Mouse (Mus musculus) embryonic facial prominence, embryonic 11.5 days (tissue): ENCODE results near the gene Syne4. TPM values are rescaled to one million over a fixed set of nuclear protein-coding genes. Genes with fewer than 3 reads are reported as not detected.
A peak's percentile ranks its signal among the peaks of the same experiment; 100 is the strongest.

Source experiments
- ATAC-seq: fragments of 200-750 bp; cut with Nextera tagmentation; replicated peaks from 2 replicates; pipeline ENCODE4 v1.8.0; 2017; ENCODE audit warnings: low read depth; ENCODE audit not compliant: insufficient number of reproducible peaks, low FRiP score, low TSS enrichment
- DNase-seq: peaks from one replicate; pipeline ENCODE4 v3.0.0-alpha.2; 2015; ENCODE audit warnings: low spot score
- H3K27ac ChIP-seq: fragments of 300-500 bp; sonication (generic); replicated peaks from 2 replicates; pipeline ENCODE4 v1.5.1; 2014; ENCODE audit warnings: mild to moderate bottlenecking, low read depth, low read length, control low read depth
- H3K27me3 ChIP-seq: fragments of 300-500 bp; sonication (generic); 2 replicates; pipeline ENCODE4 v1.6.1; 2014; ENCODE audit warnings: mild to moderate bottlenecking, low read length, moderate library complexity, mixed read lengths; ENCODE audit not compliant: control insufficient read depth, insufficient read depth
- H3K36me3 ChIP-seq: fragments of 300-500 bp; sonication (generic); replicated peaks from 2 replicates; pipeline ENCODE4 v1.6.1; 2014; ENCODE audit warnings: low read depth, mild to moderate bottlenecking, low read length, moderate library complexity, mixed read lengths; ENCODE audit not compliant: control insufficient read depth, insufficient read depth
- H3K4me1 ChIP-seq: fragments of 300-500 bp; sonication (generic); 2 replicates; pipeline ENCODE4 v1.6.1; 2014; ENCODE audit warnings: low read length, mixed read lengths; ENCODE audit not compliant: control insufficient read depth, insufficient read depth
- H3K4me2 ChIP-seq: fragments of 300-500 bp; sonication (generic); 2 replicates; pipeline ENCODE4 v1.6.1; 2014; ENCODE audit warnings: low read depth, mild to moderate bottlenecking, control low read depth, low read length, moderate library complexity
- H3K4me3 ChIP-seq: fragments of 300-500 bp; sonication (generic); 2 replicates; pipeline ENCODE4 v1.5.1; 2014; ENCODE audit warnings: low read depth, low read length, control low read depth
- H3K9ac ChIP-seq: fragments of 300-500 bp; sonication (generic); replicated peaks from 2 replicates; pipeline ENCODE4 v1.6.1; 2014; ENCODE audit warnings: mild to moderate bottlenecking, control low read depth, low read length
- H3K9me3 ChIP-seq: fragments of 300-500 bp; sonication (generic); replicated peaks from 2 replicates; pipeline ENCODE4 v1.6.1; 2016; ENCODE audit warnings: mild to moderate bottlenecking, low read length, inconsistent platforms, mixed read lengths; ENCODE audit not compliant: control insufficient read depth
- WGBS: fragments of 180-500 bp; shearing (Covaris S2); extraction: QIAGEN DNeasy Blood & Tissue Kit; methylation state at CpG from one replicate; pipeline ENCODE4 v1.1.7; 2014; 5-methylcytosine and 5-hydroxymethylcytosine counted together
- polyA plus RNA-seq: library from polyadenylated mRNA; unstranded; fragments of >200 nt; fragmentation: Nextera tagmentation; extraction: Ambion mirVana; gene quantifications from 2 replicates; pipeline ENCODE4 v1.2.1, GENCODE M21; 2014

The Syne4 gene
- polyA plus RNA-seq = 34.5 and 44.5 TPM in 2 replicates

GRCm38 (mm10) chr7:30314721-30315155 lies at the start of gene Syne4:
Gene Syne4 (plus strand): TSS chr7:30314807.
- ATAC-seq = peak; percentile 72

GRCm38 (mm10) chr7:30265041-30265440 lies 49.6 kb upstream of the Syne4 start:
- Histone ChIP-seq H3K27ac (no peak overlapping the region), H3K27me3 (no peaks in the 10 kb centered on the region), H3K4me1 (no peaks in the 10 kb centered on the region), H3K36me3 (no peaks in the 10 kb centered on the region; the same call in 1 of the 2 replicates), H3K9ac (no peak overlapping the region), H3K4me2 (no peak overlapping the region), H3K9me3 (no peaks in the 10 kb centered on the region), H3K4me3 (no peak overlapping the region)
- no peak for ATAC-seq
- WGBS = 80% methylated on average over 2 of the region's 2 CpGs
- DNase-seq = no peak

More at GRCm38 (mm10) chr7:30314721-30315155, at the start of gene Syne4:
- H3K27me3 ChIP-seq = no peaks in the 10 kb centered on the region
- H3K9ac ChIP-seq = peak within 1 kb of the TSS; percentile 48
- no peaks in the 10 kb centered on the region for H3K9me3 ChIP-seq
- peak within 1 kb of the TSS; percentile 49 for H3K4me3 ChIP-seq
- H3K4me1 ChIP-seq = 0 out of 2 replicates have a peak, but pooled peaks cover 2% of the 10 kb centered on the region
- 1% methylated on average over 9 of the region's 9 CpGs for WGBS
- H3K36me3 ChIP-seq = no peaks in the 10 kb centered on the region; the same call in 1 of the 2 replicates
- 0 out of 2 replicates have a peak within 1 kb of the TSS, but pooled peaks have one; percentile 15 for H3K27ac ChIP-seq
- peak within 1 kb of the TSS; percentile 54 for H3K4me2 ChIP-seq
- peak; percentile 84 for DNase-seq

- no peaks in the 10 kb centered on the region; the same call in 1 of the 2 replicates for H3K36me3 ChIP-seq
- ATAC-seq (no peak), DNase-seq (no peak)
- H3K27ac ChIP-seq = no peak overlapping the region
- H3K9ac ChIP-seq = no peak overlapping the region
- H3K27me3 ChIP-seq = no peaks in the 10 kb centered on the region
- H3K4me1 ChIP-seq = no peaks in the 10 kb centered on the region
- WGBS = 95% methylated on average over 5 of the region's 5 CpGs
- H3K4me2 ChIP-seq = no peak overlapping the region
- H3K4me3 ChIP-seq = no peak overlapping the region
- no peaks in the 10 kb centered on the region for H3K9me3 ChIP-seq
Measured at GRCm38 (mm10) chr7:30265531-30265930, 49.1 kb upstream of the Syne4 start.

- Histone ChIP-seq H3K4me1 (no peaks in the 10 kb centered on the region), H3K27me3 (no peaks in the 10 kb centered on the region), H3K27ac (no peak overlapping the region), H3K9ac (no peak overlapping the region), H3K36me3 (no peaks in the 10 kb centered on the region; the same call in 1 of the 2 replicates), H3K4me2 (no peak overlapping the region), H3K4me3 (no peak overlapping the region), H3K9me3 (no peaks in the 10 kb centered on the region)
- ATAC-seq (no peak), DNase-seq (no peak)
- WGBS = 86% methylated on average over 7 of the region's 7 CpGs
Measured at GRCm38 (mm10) chr7:30265935-30266334, 48.7 kb upstream of the Syne4 start.

- no peak overlapping the region for H3K27ac ChIP-seq
- no peak overlapping the region for H3K4me3 ChIP-seq
- ATAC-seq (no peak), DNase-seq (no peak)
- no peaks in the 10 kb centered on the region; the same call in 1 of the 2 replicates for H3K36me3 ChIP-seq
- WGBS = 87% methylated on average over 3 of the region's 3 CpGs
- H3K4me1 ChIP-seq = no peaks in the 10 kb centered on the region
- H3K9me3 ChIP-seq = no peaks in the 10 kb centered on the region
- no peaks in the 10 kb centered on the region for H3K27me3 ChIP-seq
- H3K4me2 ChIP-seq = no peak overlapping the region
- H3K9ac ChIP-seq = no peak overlapping the region
Measured at GRCm38 (mm10) chr7:30266780-30267179, 47.8 kb upstream of the Syne4 start.

GRCm38 (mm10) chr7:30269641-30270040 lies 45.0 kb upstream of the Syne4 start:
- Histone ChIP-seq H3K9ac (no peak overlapping the region), H3K27ac (no peak overlapping the region), H3K9me3 (no peaks in the 10 kb centered on the region), H3K4me2 (no peak overlapping the region), H3K4me3 (no peak overlapping the region), H3K4me1 (no peaks in the 10 kb centered on the region), H3K36me3 (no peaks in the 10 kb centered on the region; the same call in 1 of the 2 replicates), H3K27me3 (no peaks in the 10 kb centered on the region)
- DNase-seq (no peak), ATAC-seq (no peak)
- WGBS = 89% methylated on average over 4 of the region's 4 CpGs

- no peaks in the 10 kb centered on the region for H3K9me3 ChIP-seq
- H3K36me3 ChIP-seq = no peaks in the 10 kb centered on the region
- no peak overlapping the region for H3K9ac ChIP-seq
- H3K4me2 ChIP-seq = no peak overlapping the region
- WGBS = 81% methylated on average over 6 of the region's 6 CpGs
- no peak overlapping the region for H3K27ac ChIP-seq
- H3K27me3 ChIP-seq = no peaks in the 10 kb centered on the region
- ATAC-seq = no peak
- H3K4me3 ChIP-seq = no peak overlapping the region
- H3K4me1 ChIP-seq = no peaks in the 10 kb centered on the region
- no peak for DNase-seq
Measured at GRCm38 (mm10) chr7:30274383-30274782, 40.2 kb upstream of the Syne4 start.

- no peaks in the 10 kb centered on the region for H3K36me3 ChIP-seq
- no peaks in the 10 kb centered on the region for H3K27me3 ChIP-seq
- H3K4me3 ChIP-seq = no peak overlapping the region
- H3K27ac ChIP-seq = no peak overlapping the region
- ATAC-seq (no peak), DNase-seq (no peak)
- 57% methylated on average over 2 of the region's 2 CpGs for WGBS
- no peaks in the 10 kb centered on the region for H3K4me1 ChIP-seq
- H3K9me3 ChIP-seq = no peaks in the 10 kb centered on the region
- H3K4me2 ChIP-seq = no peak overlapping the region; the same call in 1 of the 2 replicates
- H3K9ac ChIP-seq = no peak overlapping the region
Measured at GRCm38 (mm10) chr7:30278911-30279310, 35.7 kb upstream of the Syne4 start.
